26 mouse cellular contexts compared by ENCODE assay signal in genomic region chr1:61040401-61040800, GRCm38 (mm10).
"Had no signal": no experiment of that assay in that cellular context is flagged by ENCODE, and none has a peak within 500 bp of the region (broad histone marks: within the 10 kb centered on the region; RNA-seq: fewer than 3 reads in every experiment).

No protein-coding gene starts in this region.

- H3K9ac ChIP-seq: heart, embryonic 12.5 days; hindbrain, embryonic 12.5 days; hindbrain, embryonic 14.5 days; limb, embryonic 13.5 days; limb, embryonic 15.5 days; liver, embryonic 12.5 days; liver, embryonic 14.5 days had no signal

- H3K4me2 ChIP-seq: heart, embryonic 12.5 days; hindbrain, embryonic 12.5 days; hindbrain, embryonic 14.5 days; limb, embryonic 13.5 days; limb, embryonic 15.5 days; liver, embryonic 12.5 days had no signal

- H3K4me3 ChIP-seq: gastrocnemius, adult 2 months; heart, embryonic 10.5 days; heart, embryonic 12.5 days; hindbrain, embryonic 10.5 days; hindbrain, embryonic 12.5 days; limb, embryonic 13.5 days; limb, embryonic 15.5 days; liver, embryonic 12.5 days had no signal

- ATAC-seq: forebrain, embryonic 16.5 days; hindbrain, embryonic 16.5 days; inflammation-experienced regulatory T-cells, adult 6 months; intestine, embryonic 16.5 days; liver, embryonic 12.5 days had no signal

- H3K27ac ChIP-seq: gastrocnemius, adult 2 months; heart, embryonic 10.5 days; hindbrain, embryonic 10.5 days; hindbrain, embryonic 12.5 days; hindbrain, embryonic 14.5 days; limb, embryonic 13.5 days; limb, embryonic 15.5 days; liver, embryonic 12.5 days; liver, embryonic 14.5 days had no signal

- H3K9me3 ChIP-seq: heart, embryonic 10.5 days; heart, embryonic 12.5 days; hindbrain, embryonic 10.5 days; hindbrain, embryonic 12.5 days; limb, embryonic 13.5 days; limb, embryonic 15.5 days; liver, embryonic 12.5 days had no signal

- H3K36me3 ChIP-seq: heart, embryonic 10.5 days; heart, embryonic 12.5 days; hindbrain, embryonic 10.5 days; hindbrain, embryonic 12.5 days; limb, embryonic 13.5 days; limb, embryonic 15.5 days; liver, embryonic 12.5 days had no signal

- DNase-seq: gastrocnemius, adult 2 months; gastrocnemius, postnatal 10 days; gastrocnemius, postnatal 25 days; heart, adult 18-20 months; heart, postnatal 10 days; heart, postnatal 4 days; kidney, adult 11 months; kidney, adult 9 months; kidney, postnatal 14 days; kidney, postnatal 36 days; layer of hippocampus, adult 9-11 months; layer of hippocampus, postnatal 36 days; left cerebral cortex, postnatal 4 days had no signal

- H3K4me1 ChIP-seq: heart, embryonic 10.5 days; heart, embryonic 12.5 days; hindbrain, embryonic 10.5 days; hindbrain, embryonic 12.5 days; liver, embryonic 12.5 days had no signal

- H3K27me3 ChIP-seq: heart, embryonic 12.5 days; hindbrain, embryonic 12.5 days; limb, embryonic 13.5 days; limb, embryonic 15.5 days; liver, embryonic 12.5 days had no signal
